Mouse (Mus musculus) liver, embryonic 13.5 days (tissue): ENCODE data around the gene Mns1. TPM values are rescaled to one million over a fixed set of nuclear protein-coding genes. Genes with fewer than 3 reads are reported as not detected.

ENCODE experiments used
- ATAC-seq: fragments of 200-750 bp; cut with Nextera tagmentation; 2 replicates; pipeline ENCODE4 v1.8.0; 2017; ENCODE audit warnings: low read depth, mild to moderate bottlenecking, moderate number of reproducible peaks, moderate library complexity
- DNase-seq: peaks from one replicate; pipeline ENCODE4 v3.0.0; 2022
- H3K27ac ChIP-seq: fragments of 300-500 bp; sonication (generic); 2 replicates; pipeline ENCODE4 v1.5.1; 2015; ENCODE audit warnings: moderate library complexity, mild to moderate bottlenecking, inconsistent platforms
- H3K27me3 ChIP-seq: fragments of 300-500 bp; sonication (generic); 2 replicates; pipeline ENCODE4 v1.6.1; 2015; ENCODE audit warnings: mild to moderate bottlenecking, inconsistent platforms
- H3K36me3 ChIP-seq: fragments of 300-500 bp; sonication (generic); 2 replicates; pipeline ENCODE4 v1.6.1; 2015; ENCODE audit warnings: mild to moderate bottlenecking, inconsistent platforms
- H3K4me1 ChIP-seq: fragments of 300-500 bp; sonication (generic); replicated peaks from 2 replicates; pipeline ENCODE4 v1.6.1; 2015; ENCODE audit warnings: inconsistent platforms
- H3K4me2 ChIP-seq: fragments of 300-500 bp; sonication (generic); 2 replicates; pipeline ENCODE4 v1.6.1; 2015; ENCODE audit warnings: inconsistent platforms, mild to moderate bottlenecking, moderate library complexity
- H3K4me3 ChIP-seq: fragments of 300-500 bp; sonication (generic); replicated peaks from 2 replicates; pipeline ENCODE4 v1.5.1; 2015; ENCODE audit warnings: mild to moderate bottlenecking, inconsistent platforms
- H3K9ac ChIP-seq: fragments of 300-500 bp; sonication (generic); 2 replicates; pipeline ENCODE4 v1.6.1; 2015; ENCODE audit warnings: mild to moderate bottlenecking, inconsistent platforms
- H3K9me3 ChIP-seq: fragments of 300-500 bp; sonication (generic); replicated peaks from 2 replicates; pipeline ENCODE4 v1.6.1; 2016; ENCODE audit warnings: inconsistent platforms
- WGBS: fragments of 180-500 bp; shearing (Covaris S2); methylation state at CpG from one replicate; pipeline ENCODE4 v1.1.7; 2015; ENCODE audit not compliant: insufficient replicate concordance; 5-methylcytosine and 5-hydroxymethylcytosine counted together
- polyA plus RNA-seq: library from polyadenylated mRNA; unstranded; fragments of >200 nt; fragmentation: Nextera tagmentation; extraction: Ambion mirVana; gene quantifications from 2 replicates; pipeline ENCODE4 v1.2.1, GENCODE M21; 2015

Mns1 gene
- polyA plus RNA-seq, 1 experiment from 2014 or later: 101 TPM

GRCm38 (mm10) chr9:72456374-72456773, 18.6 kb downstream of the Mns1 start:
- Histone ChIP-seq H3K9me3 (no peaks in the 10 kb centered on the region), H3K9ac (no peak overlapping the region), H3K36me3 (peaks cover 94% of the 10 kb centered on the region), H3K27ac (no peak overlapping the region), H3K4me3 (no peak overlapping the region), H3K4me2 (no peak overlapping the region), H3K27me3 (no peaks in the 10 kb centered on the region), H3K4me1 (peaks cover 3% of the 10 kb centered on the region; the same call in 1 of the 2 replicates)
- no peak for DNase-seq
- no peak for ATAC-seq
- 40% methylated on average over 1 of the region's 1 CpGs for WGBS

DNA sequence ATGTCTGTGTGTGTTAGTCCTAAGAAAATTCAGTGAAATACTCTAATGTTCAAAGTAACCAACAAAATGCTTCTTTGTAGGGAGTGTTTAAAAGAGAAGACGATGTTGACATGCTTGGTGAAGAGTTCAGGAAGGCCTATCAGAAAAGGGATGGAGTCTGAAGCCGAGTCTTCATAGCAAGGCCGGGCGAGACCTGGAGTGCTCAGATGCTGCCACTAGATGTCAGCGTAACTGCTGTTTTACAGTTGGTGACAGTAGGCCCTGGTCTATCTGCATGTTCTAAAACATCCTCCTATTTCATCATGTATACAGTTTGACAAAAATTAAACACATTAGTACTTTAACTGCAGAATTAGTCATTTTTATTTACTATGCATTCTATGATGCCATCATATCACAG, 20.4 kb downstream of the Mns1 start:
- peak; percentile 67; the same call in 1 of the 2 replicates for ATAC-seq

DNA sequence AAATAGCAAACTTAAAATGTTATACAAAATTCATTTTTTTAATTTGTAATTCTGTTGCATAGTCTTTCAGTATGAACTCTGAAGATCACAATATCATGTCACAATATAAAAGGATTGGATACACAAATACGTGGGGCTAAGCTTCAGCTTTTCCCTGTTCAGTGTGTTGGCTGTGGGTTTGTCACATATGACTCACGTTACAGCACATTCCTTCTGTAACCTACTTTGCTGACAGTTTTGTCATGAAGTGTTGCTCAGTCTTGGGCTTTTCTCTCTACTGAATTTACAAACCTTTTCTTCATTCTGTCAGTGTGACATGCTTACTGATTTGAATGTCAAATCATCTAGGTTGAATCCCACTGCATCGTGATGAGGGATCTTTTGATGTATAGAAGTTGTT, 21.9 kb downstream of the Mns1 start:
- Histone ChIP-seq H3K4me1 (peaks cover 4% of the 10 kb centered on the region; the same call in 1 of the 2 replicates), H3K36me3 (peaks cover 71% of the 10 kb centered on the region), H3K4me3 (no peak overlapping the region), H3K27me3 (no peaks in the 10 kb centered on the region), H3K9me3 (no peaks in the 10 kb centered on the region), H3K4me2 (no peak overlapping the region), H3K27ac (no peak overlapping the region), H3K9ac (no peak overlapping the region)
- 89% methylated on average over 3 of the region's 3 CpGs for WGBS
- no peak for ATAC-seq
- no peak for DNase-seq

More for the DNA sequence above, 20.4 kb downstream of the Mns1 start:
- H3K9ac ChIP-seq: no peak overlapping the region
- WGBS: 20% methylated on average over 5 of the region's 5 CpGs
- H3K36me3 ChIP-seq: peaks cover 85% of the 10 kb centered on the region
- no peak overlapping the region for H3K27ac ChIP-seq
- H3K4me3 ChIP-seq: no peak overlapping the region
- H3K9me3 ChIP-seq: no peaks in the 10 kb centered on the region
- no peak overlapping the region for H3K4me2 ChIP-seq
- DNase-seq: no peak
- H3K4me1 ChIP-seq: peaks cover 4% of the 10 kb centered on the region; the same call in 1 of the 2 replicates
- no peaks in the 10 kb centered on the region for H3K27me3 ChIP-seq

GRCm38 (mm10) chr9:72460767-72461166, 23.0 kb downstream of the Mns1 start:
- H3K4me2 ChIP-seq: no peak overlapping the region
- 41% methylated on average over 3 of the region's 3 CpGs for WGBS
- DNase-seq: no peak
- no peak overlapping the region for H3K4me3 ChIP-seq
- no peaks in the 10 kb centered on the region for H3K27me3 ChIP-seq
- no peaks in the 10 kb centered on the region for H3K9me3 ChIP-seq
- ATAC-seq: no peak
- peaks cover 7% of the 10 kb centered on the region for H3K4me1 ChIP-seq
- H3K9ac ChIP-seq: no peak overlapping the region
- no peak overlapping the region for H3K27ac ChIP-seq
- peaks cover 61% of the 10 kb centered on the region for H3K36me3 ChIP-seq

DNA sequence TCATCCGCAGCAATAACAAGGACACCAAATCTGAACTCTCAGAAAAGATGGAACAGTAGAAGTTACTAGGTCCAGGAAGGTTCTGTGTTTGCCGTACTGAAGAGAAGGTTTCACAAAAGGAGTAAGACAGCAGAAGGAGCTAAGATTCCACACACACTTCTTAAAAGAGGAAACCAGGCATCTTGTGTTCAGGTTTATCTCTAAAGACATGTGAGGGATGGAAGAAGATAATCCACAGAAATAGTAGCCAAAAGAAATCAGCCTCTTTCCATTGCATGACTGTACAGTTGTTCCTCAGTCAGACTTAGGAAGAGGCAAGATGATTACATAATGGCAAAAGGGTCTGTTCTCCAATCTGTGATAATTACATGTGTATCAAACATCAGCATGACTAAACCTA, 24.6 kb downstream of the Mns1 start:
- 74% methylated on average over 2 of the region's 2 CpGs for WGBS
- Histone ChIP-seq H3K36me3 (peaks cover 45% of the 10 kb centered on the region), H3K9me3 (no peaks in the 10 kb centered on the region), H3K27me3 (no peaks in the 10 kb centered on the region), H3K27ac (no peak overlapping the region), H3K4me1 (peaks cover 11% of the 10 kb centered on the region), H3K4me2 (no peak overlapping the region), H3K9ac (no peak overlapping the region), H3K4me3 (no peak overlapping the region)
- ATAC-seq (no peak), DNase-seq (no peak)

DNA sequence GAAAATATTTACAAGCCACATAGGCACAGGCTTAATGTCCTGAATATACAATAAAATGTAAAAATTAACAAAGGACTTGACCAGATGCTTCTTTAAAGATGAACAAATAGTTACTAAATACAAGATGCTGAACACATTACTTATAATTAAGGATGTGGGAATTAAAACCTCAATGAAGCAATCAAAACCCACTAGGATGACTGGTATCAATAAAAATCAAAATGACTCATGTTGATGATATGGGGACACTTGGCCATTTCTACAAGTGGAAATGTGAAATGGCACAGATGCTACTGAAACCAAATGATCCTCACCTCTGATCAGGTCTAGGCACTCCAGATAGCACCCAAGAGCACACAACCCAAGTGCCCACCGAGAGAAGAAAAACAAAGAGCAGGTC, 27.0 kb downstream of the Mns1 start:
- Histone ChIP-seq H3K27ac (no peak overlapping the region), H3K4me3 (no peak overlapping the region), H3K27me3 (no peaks in the 10 kb centered on the region), H3K4me1 (peaks cover 16% of the 10 kb centered on the region), H3K36me3 (peaks cover 22% of the 10 kb centered on the region), H3K9me3 (no peaks in the 10 kb centered on the region), H3K9ac (no peak overlapping the region), H3K4me2 (no peak overlapping the region)
- WGBS: 69% methylated on average over 1 of the region's 1 CpGs
- ATAC-seq (no peak), DNase-seq (no peak)

- no peak overlapping the region for H3K4me2 ChIP-seq
- ATAC-seq: no peak
- no peaks in the 10 kb centered on the region for H3K9me3 ChIP-seq
- H3K4me3 ChIP-seq: no peak overlapping the region
- peak overlapping the region; percentile 22; the same call in 1 of the 2 replicates for H3K27ac ChIP-seq
- peaks cover 14% of the 10 kb centered on the region for H3K36me3 ChIP-seq
- H3K4me1 ChIP-seq: peaks cover 16% of the 10 kb centered on the region
- no peak for DNase-seq
- H3K27me3 ChIP-seq: no peaks in the 10 kb centered on the region
- H3K9ac ChIP-seq: no peak overlapping the region
- WGBS: 17% methylated on average over 4 of the region's 4 CpGs
Measured at GRCm38 (mm10) chr9:72465754-72466181, 28.0 kb downstream of the Mns1 start.

DNA sequence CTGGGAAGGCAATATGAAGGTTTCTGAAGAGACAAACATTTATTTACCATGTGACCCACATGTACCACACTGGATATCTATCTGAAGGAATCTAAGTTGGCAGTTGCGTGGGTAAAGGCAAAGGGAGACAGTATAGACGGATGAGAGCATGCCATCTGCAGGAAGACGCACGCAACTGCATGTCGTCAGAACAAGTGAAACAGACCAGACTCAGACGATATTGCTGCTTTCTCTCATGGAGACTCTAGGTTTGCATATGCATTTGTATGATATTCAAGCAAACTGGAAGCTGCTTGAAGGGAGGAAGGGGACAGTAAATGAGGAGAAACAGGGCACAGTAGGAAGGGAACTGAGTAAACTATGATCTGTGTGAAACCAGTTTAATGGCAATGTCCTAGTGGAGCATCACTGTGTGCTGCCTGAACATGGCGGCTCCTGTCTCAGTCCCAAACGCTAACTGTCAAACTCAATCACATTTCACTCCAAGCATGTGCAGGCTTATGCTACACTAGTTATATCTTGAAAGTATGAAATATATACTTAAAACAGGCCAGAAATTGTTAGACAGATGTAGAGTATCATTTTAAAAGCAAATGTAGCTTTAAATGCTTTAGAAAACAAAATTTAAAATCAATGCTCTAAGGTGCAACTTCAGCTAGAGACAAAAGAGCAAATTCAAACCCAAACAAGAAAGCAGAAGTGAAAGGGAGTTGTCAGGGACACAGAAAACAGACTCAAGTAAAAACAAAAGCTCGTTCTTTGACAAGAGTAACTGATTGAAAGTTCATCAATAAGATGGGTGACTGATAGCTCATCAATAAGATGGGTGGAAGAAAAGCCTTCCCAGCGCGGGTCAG, 30.0 kb downstream of the Mns1 start:
- Histone ChIP-seq H3K36me3 (peaks cover 4% of the 10 kb centered on the region), H3K4me3 (no peak overlapping the region), H3K9ac (no peak overlapping the region), H3K4me1 (peaks cover 12% of the 10 kb centered on the region), H3K27ac (no peak overlapping the region), H3K4me2 (0 out of 2 replicates have a peak overlapping the region, but pooled peaks have one; percentile 6), H3K9me3 (no peaks in the 10 kb centered on the region), H3K27me3 (no peaks in the 10 kb centered on the region)
- peak; percentile 65; the same call in 1 of the 2 replicates for ATAC-seq
- 37% methylated on average over 11 of the region's 11 CpGs for WGBS
- no peak for DNase-seq

DNA sequence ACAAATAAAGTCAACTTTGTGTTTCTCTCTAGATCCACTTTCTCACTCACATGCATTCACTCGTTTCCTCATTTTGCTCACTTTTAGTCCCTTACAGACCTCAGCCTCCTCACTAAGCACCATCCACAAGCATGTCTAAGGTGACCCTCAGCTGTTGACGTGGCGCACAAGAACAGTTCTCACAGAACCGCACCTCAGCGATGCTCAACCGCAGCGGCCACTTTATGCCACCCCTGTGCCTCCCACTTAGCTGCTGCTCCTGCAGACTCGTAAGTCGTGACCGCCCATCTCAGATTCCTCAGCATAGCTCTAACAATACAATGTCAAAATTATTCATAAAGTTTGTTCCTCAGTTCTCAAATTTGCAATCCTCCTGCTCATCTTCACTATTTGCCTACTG, 30.8 kb downstream of the Mns1 start:
- peaks cover 4% of the 10 kb centered on the region for H3K36me3 ChIP-seq
- H3K27ac ChIP-seq: no peak overlapping the region
- no peaks in the 10 kb centered on the region for H3K9me3 ChIP-seq
- H3K9ac ChIP-seq: no peak overlapping the region
- WGBS: 83% methylated on average over 10 of the region's 10 CpGs
- no peak overlapping the region for H3K4me2 ChIP-seq
- H3K4me3 ChIP-seq: no peak overlapping the region
- ATAC-seq (no peak), DNase-seq (no peak)
- H3K27me3 ChIP-seq: no peaks in the 10 kb centered on the region
- H3K4me1 ChIP-seq: peaks cover 12% of the 10 kb centered on the region

DNA sequence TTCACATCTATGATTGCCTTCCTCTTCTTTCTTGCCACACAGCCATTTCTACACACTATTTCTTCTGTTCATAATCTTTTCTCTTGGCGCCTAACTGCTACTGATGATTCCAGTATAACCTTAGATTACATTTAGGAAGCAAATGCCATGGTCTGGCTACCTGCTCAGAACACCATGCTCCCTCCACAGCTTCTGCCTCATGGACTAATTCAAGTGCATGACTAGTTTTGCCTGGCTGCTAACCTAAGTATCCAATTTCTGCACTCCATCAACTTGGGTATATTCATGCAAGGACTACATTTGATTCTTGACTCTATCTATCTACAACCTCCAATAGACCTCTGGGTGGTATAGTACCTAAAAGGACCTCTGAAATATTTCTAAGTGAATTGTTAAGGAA, 32.0 kb downstream of the Mns1 start:
- no peaks in the 10 kb centered on the region for H3K9me3 ChIP-seq
- H3K4me3 ChIP-seq: no peak overlapping the region
- WGBS: 81% methylated on average over 1 of the region's 1 CpGs
- H3K27ac ChIP-seq: no peak overlapping the region
- no peak for ATAC-seq
- H3K4me2 ChIP-seq: no peak overlapping the region
- H3K4me1 ChIP-seq: peaks cover 12% of the 10 kb centered on the region
- H3K27me3 ChIP-seq: no peaks in the 10 kb centered on the region
- H3K9ac ChIP-seq: no peak overlapping the region
- peaks cover 4% of the 10 kb centered on the region for H3K36me3 ChIP-seq
- no peak for DNase-seq

GRCm38 (mm10) chr9:72475511-72475910, 37.7 kb downstream of the Mns1 start:
- Histone ChIP-seq H3K9ac (no peak overlapping the region), H3K27ac (no peak overlapping the region), H3K9me3 (no peaks in the 10 kb centered on the region), H3K4me2 (no peak overlapping the region), H3K36me3 (peaks cover 14% of the 10 kb centered on the region), H3K4me1 (no peaks in the 10 kb centered on the region), H3K4me3 (no peak overlapping the region), H3K27me3 (no peaks in the 10 kb centered on the region)
- no peak for DNase-seq
- 86% methylated on average over 9 of the region's 9 CpGs for WGBS
- ATAC-seq: no peak

GRCm38 (mm10) chr9:72477306-72477705, 39.5 kb downstream of the Mns1 start:
- Histone ChIP-seq H3K4me3 (no peak overlapping the region), H3K9me3 (no peaks in the 10 kb centered on the region), H3K9ac (no peak overlapping the region), H3K4me1 (no peaks in the 10 kb centered on the region), H3K36me3 (peaks cover 13% of the 10 kb centered on the region), H3K27ac (no peak overlapping the region), H3K4me2 (no peak overlapping the region), H3K27me3 (no peaks in the 10 kb centered on the region)
- WGBS: 80% methylated on average over 6 of the region's 6 CpGs
- DNase-seq: no peak
- no peak for ATAC-seq
